Mouse (Mus musculus) embryonic facial prominence, embryonic 11.5 days (tissue): ENCODE data around the gene Zbtb22. TPM values are rescaled to one million over a fixed set of nuclear protein-coding genes. Genes with fewer than 3 reads are reported as not detected.
"Not testable (repeated sequence)": the region's sequence is repeated elsewhere in the genome, so short reads cannot be mapped to it uniquely, and the experiment has no call there.

Experiments used
- ATAC-seq: fragments of 200-750 bp; cut with Nextera tagmentation; replicated peaks from 2 replicates; pipeline ENCODE4 v1.8.0; 2017; ENCODE audit warnings: low read depth; ENCODE audit not compliant: insufficient number of reproducible peaks, low FRiP score, low TSS enrichment
- DNase-seq: peaks from one replicate; pipeline ENCODE4 v3.0.0-alpha.2; 2015; ENCODE audit warnings: low spot score
- H3K27ac ChIP-seq: fragments of 300-500 bp; sonication (generic); replicated peaks from 2 replicates; pipeline ENCODE4 v1.5.1; 2014; ENCODE audit warnings: mild to moderate bottlenecking, low read depth, low read length, control low read depth
- H3K27me3 ChIP-seq: fragments of 300-500 bp; sonication (generic); 2 replicates; pipeline ENCODE4 v1.6.1; 2014; ENCODE audit warnings: mild to moderate bottlenecking, low read length, moderate library complexity, mixed read lengths; ENCODE audit not compliant: control insufficient read depth, insufficient read depth
- H3K36me3 ChIP-seq: fragments of 300-500 bp; sonication (generic); replicated peaks from 2 replicates; pipeline ENCODE4 v1.6.1; 2014; ENCODE audit warnings: low read depth, mild to moderate bottlenecking, low read length, moderate library complexity, mixed read lengths; ENCODE audit not compliant: control insufficient read depth, insufficient read depth
- H3K4me1 ChIP-seq: fragments of 300-500 bp; sonication (generic); 2 replicates; pipeline ENCODE4 v1.6.1; 2014; ENCODE audit warnings: low read length, mixed read lengths; ENCODE audit not compliant: control insufficient read depth, insufficient read depth
- H3K4me2 ChIP-seq: fragments of 300-500 bp; sonication (generic); 2 replicates; pipeline ENCODE4 v1.6.1; 2014; ENCODE audit warnings: low read depth, mild to moderate bottlenecking, control low read depth, low read length, moderate library complexity
- H3K4me3 ChIP-seq: fragments of 300-500 bp; sonication (generic); 2 replicates; pipeline ENCODE4 v1.5.1; 2014; ENCODE audit warnings: low read depth, low read length, control low read depth
- H3K9ac ChIP-seq: fragments of 300-500 bp; sonication (generic); replicated peaks from 2 replicates; pipeline ENCODE4 v1.6.1; 2014; ENCODE audit warnings: mild to moderate bottlenecking, control low read depth, low read length
- H3K9me3 ChIP-seq: fragments of 300-500 bp; sonication (generic); replicated peaks from 2 replicates; pipeline ENCODE4 v1.6.1; 2016; ENCODE audit warnings: mild to moderate bottlenecking, low read length, inconsistent platforms, mixed read lengths; ENCODE audit not compliant: control insufficient read depth
- WGBS: fragments of 180-500 bp; shearing (Covaris S2); extraction: QIAGEN DNeasy Blood & Tissue Kit; methylation state at CpG from one replicate; pipeline ENCODE4 v1.1.7; 2014; 5-methylcytosine and 5-hydroxymethylcytosine counted together
- polyA plus RNA-seq: library from polyadenylated mRNA; unstranded; fragments of >200 nt; fragmentation: Nextera tagmentation; extraction: Ambion mirVana; gene quantifications from 2 replicates; pipeline ENCODE4 v1.2.1, GENCODE M21; 2014

Gene Zbtb22
- polyA plus RNA-seq, 1 experiment from 2014 or later: 7.3 TPM

- Histone ChIP-seq H3K4me3 (no peak overlapping the region), H3K27ac (no peak overlapping the region), H3K36me3 (no peaks in the 10 kb centered on the region), H3K4me2 (no peak overlapping the region), H3K9ac (no peak overlapping the region), H3K27me3 (no peaks in the 10 kb centered on the region), H3K9me3 (no peaks in the 10 kb centered on the region), H3K4me1 (no peaks in the 10 kb centered on the region)
- DNase-seq (no peak), ATAC-seq (no peak)
- 69% methylated on average over 7 of the region's 7 CpGs for WGBS
These were observed 15.3 kb upstream of the Zbtb22 start for GRCm38 (mm10) chr17:33900281-33900988.

GRCm38 (mm10) chr17:33900989-33901314 is 14.8 kb upstream of the Zbtb22 start:
- Histone ChIP-seq H3K27ac (no peak overlapping the region), H3K4me3 (no peak overlapping the region), H3K27me3 (no peaks in the 10 kb centered on the region), H3K4me2 (no peak overlapping the region), H3K36me3 (no peaks in the 10 kb centered on the region), H3K4me1 (no peaks in the 10 kb centered on the region), H3K9me3 (no peaks in the 10 kb centered on the region), H3K9ac (no peak overlapping the region)
- ATAC-seq (no peak), DNase-seq (no peak)
- WGBS: 81% methylated on average over 4 of the region's 4 CpGs

DNA sequence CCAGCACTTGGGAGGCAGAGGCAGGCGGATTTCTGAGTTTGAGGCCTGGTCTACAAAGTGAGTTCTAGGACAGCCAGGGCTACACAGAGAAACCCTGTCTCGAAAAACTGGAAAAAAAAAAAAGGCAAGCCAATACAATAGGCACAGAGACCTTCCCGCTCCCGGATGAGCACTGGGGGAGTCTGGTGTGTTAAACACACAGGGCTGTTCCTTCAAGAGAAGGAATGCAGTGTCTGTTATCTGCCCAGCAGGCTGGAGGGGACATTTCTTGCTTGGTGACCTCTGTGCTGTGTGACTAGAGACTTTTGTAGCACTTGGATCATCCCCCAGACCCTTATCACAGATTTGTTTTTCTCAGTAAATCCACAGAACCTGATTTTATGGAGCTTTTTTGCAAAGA is 14.1 kb upstream of the Zbtb22 start:
- no peak for DNase-seq
- no peaks in the 10 kb centered on the region for H3K36me3 ChIP-seq
- no peaks in the 10 kb centered on the region for H3K27me3 ChIP-seq
- H3K27ac ChIP-seq: no peak overlapping the region
- ATAC-seq: no peak
- no peak overlapping the region for H3K9ac ChIP-seq
- no peak overlapping the region for H3K4me2 ChIP-seq
- H3K9me3 ChIP-seq: no peaks in the 10 kb centered on the region
- no peaks in the 10 kb centered on the region for H3K4me1 ChIP-seq
- WGBS: 61% methylated on average over 4 of the region's 4 CpGs
- no peak overlapping the region for H3K4me3 ChIP-seq

GRCm38 (mm10) chr17:33902079-33902478 is 13.6 kb upstream of the Zbtb22 start:
- H3K4me1 ChIP-seq: no peaks in the 10 kb centered on the region
- H3K36me3 ChIP-seq: no peaks in the 10 kb centered on the region
- H3K4me2 ChIP-seq: no peak overlapping the region
- DNase-seq (no peak), ATAC-seq (no peak)
- H3K27me3 ChIP-seq: no peaks in the 10 kb centered on the region; the same call in 1 of the 2 replicates
- no peak overlapping the region for H3K4me3 ChIP-seq
- WGBS: 85% methylated on average over 4 of the region's 4 CpGs
- H3K9me3 ChIP-seq: no peaks in the 10 kb centered on the region
- no peak overlapping the region for H3K9ac ChIP-seq
- H3K27ac ChIP-seq: no peak overlapping the region

DNA sequence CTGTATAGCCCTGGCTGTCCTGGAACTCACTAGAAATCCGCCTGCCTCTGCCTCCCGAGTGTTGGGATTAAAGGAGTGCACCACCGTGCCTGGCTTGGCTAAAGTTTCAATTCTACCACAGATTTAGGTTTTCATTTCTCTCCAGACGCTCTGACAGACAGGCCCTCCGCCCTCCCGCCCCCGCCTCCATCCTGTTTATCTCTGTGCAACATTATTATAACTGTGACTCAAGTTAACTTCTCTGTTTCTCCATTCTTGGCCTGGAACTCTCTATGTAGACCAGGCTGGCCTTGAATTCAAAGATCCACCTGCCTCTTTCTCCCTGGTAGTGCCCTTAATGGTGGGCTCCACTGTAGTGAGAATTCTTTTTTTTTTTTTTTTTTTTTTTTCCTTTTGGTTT is 13.2 kb upstream of the Zbtb22 start:
- Histone ChIP-seq H3K27me3 (no peaks in the 10 kb centered on the region; the same call in 1 of the 2 replicates), H3K4me3 (no peak overlapping the region), H3K36me3 (no peaks in the 10 kb centered on the region), H3K4me2 (no peak overlapping the region), H3K4me1 (no peaks in the 10 kb centered on the region), H3K9ac (no peak overlapping the region), H3K9me3 (no peaks in the 10 kb centered on the region), H3K27ac (no peak overlapping the region)
- DNase-seq (no peak), ATAC-seq (no peak)
- WGBS: 78% methylated on average over 7 of the region's 7 CpGs

- not testable (repeated sequence) for H3K4me2 ChIP-seq, H3K4me1 ChIP-seq, H3K27me3 ChIP-seq, H3K9me3 ChIP-seq, DNase-seq, H3K9ac ChIP-seq, H3K4me3 ChIP-seq, ATAC-seq, H3K27ac ChIP-seq, H3K36me3 ChIP-seq
- WGBS: 68% methylated on average over 6 of the region's 6 CpGs
These were observed 11.6 kb upstream of the Zbtb22 start for GRCm38 (mm10) chr17:33903911-33904651.

DNA sequence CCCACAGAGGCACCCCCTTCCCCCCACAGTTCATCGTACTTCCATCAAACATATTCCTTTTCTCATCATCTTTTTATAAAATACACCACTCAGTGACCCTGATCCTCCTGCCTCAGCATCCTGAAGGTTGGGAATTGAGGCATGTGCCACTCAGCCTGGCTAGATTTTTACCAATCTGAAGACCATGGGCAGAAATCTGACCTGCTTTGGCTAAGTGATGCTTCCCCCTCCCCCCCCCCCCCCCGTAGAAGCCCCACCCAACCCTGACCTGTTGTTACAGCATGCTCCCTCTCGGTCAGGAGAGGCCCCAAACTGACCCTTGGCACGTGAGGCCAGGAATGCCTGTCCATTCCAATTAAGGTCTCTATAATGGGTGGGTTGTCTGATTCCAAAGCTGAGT is 10.9 kb upstream of the Zbtb22 start, which contains the start of gene Platr17:
Gene Platr17 (plus strand): TSS at position 301 of the 400 bp plus-strand sequence.
- ATAC-seq: not testable (repeated sequence)
- WGBS: 23% methylated on average over 4 of the region's 4 CpGs

More for the DNA sequence above, 10.9 kb upstream of the Zbtb22 start, which contains the start of gene Platr17:
- H3K9ac ChIP-seq, H3K9me3 ChIP-seq, H3K4me1 ChIP-seq, DNase-seq, H3K4me3 ChIP-seq, H3K27ac ChIP-seq, H3K27me3 ChIP-seq, H3K36me3 ChIP-seq, H3K4me2 ChIP-seq: not testable (repeated sequence)
